Mouse (Mus musculus) heart, embryonic 12.5 days (tissue): ENCODE results near the gene Col4a1. TPM values are rescaled to one million over a fixed set of nuclear protein-coding genes. Genes with fewer than 3 reads are reported as not detected.

Experiments used
- polyA plus RNA-seq: library from polyadenylated mRNA; unstranded; fragments of >200 nt; fragmentation: Nextera tagmentation; extraction: Ambion mirVana; gene quantifications from 2 replicates; pipeline ENCODE4 v1.2.1, GENCODE M21; 2016

The Col4a1 gene
- polyA plus RNA-seq, 1 experiment from 2014 or later: 240 TPM

Other genes with a start within 250 kb of the Col4a1 start
- gene Col4a2, start within 50 bp of the Col4a1 start, polyA plus RNA-seq: 117 and 129 TPM in 2 replicates
- 20.2 and 23.5 TPM in 2 replicates for gene Rab20, start 165.9 kb upstream of the Col4a1 start, polyA plus RNA-seq
- gene Naxd, start 184.7 kb upstream of the Col4a1 start, polyA plus RNA-seq: 68.8 and 71.0 TPM in 2 replicates
- 22.6 and 28.2 TPM in 2 replicates for gene Cars2, start 238.0 kb upstream of the Col4a1 start, polyA plus RNA-seq
- gene Ing1, start 242.7 kb upstream of the Col4a1 start, polyA plus RNA-seq: 25.2 and 26.5 TPM in 2 replicates